Mouse (Mus musculus) neural tube, embryonic 12.5 days (tissue): Measurements from ENCODE around the gene Cmya5. TPM values are rescaled to one million over a fixed set of nuclear protein-coding genes. Genes with fewer than 3 reads are reported as not detected.

Experiments used
- ATAC-seq: fragments of 200-750 bp; cut with Nextera tagmentation; 2 replicates; pipeline ENCODE4 v1.8.0; 2017; ENCODE audit warnings: low read depth, mild to moderate bottlenecking, moderate TSS enrichment, moderate library complexity; ENCODE audit not compliant: low FRiP score
- H3K27ac ChIP-seq: fragments of 300-500 bp; sonication (generic); 2 replicates; pipeline ENCODE4 v1.5.1; 2016
- H3K27me3 ChIP-seq: fragments of 300-500 bp; sonication (generic); replicated peaks from 2 replicates; pipeline ENCODE4 v1.6.1; 2016; ENCODE audit warnings: mild to moderate bottlenecking
- H3K36me3 ChIP-seq: fragments of 300-500 bp; sonication (generic); 2 replicates; pipeline ENCODE4 v1.6.1; 2016; ENCODE audit warnings: mild to moderate bottlenecking
- H3K4me1 ChIP-seq: fragments of 300-500 bp; sonication (generic); 2 replicates; pipeline ENCODE4 v1.6.1; 2016
- H3K4me2 ChIP-seq: fragments of 300-500 bp; sonication (generic); replicated peaks from 2 replicates; pipeline ENCODE4 v1.6.1; 2016; ENCODE audit warnings: mild to moderate bottlenecking
- H3K4me3 ChIP-seq: fragments of 300-500 bp; sonication (generic); 2 replicates; pipeline ENCODE4 v1.5.1; 2016
- H3K9ac ChIP-seq: fragments of 300-500 bp; sonication (generic); 2 replicates; pipeline ENCODE4 v1.6.1; 2016; ENCODE audit warnings: mild to moderate bottlenecking
- H3K9me3 ChIP-seq: fragments of 300-500 bp; sonication (generic); 2 replicates; pipeline ENCODE4 v1.6.1; 2016; ENCODE audit warnings: mild to moderate bottlenecking
- WGBS: fragments of 180-500 bp; shearing (Covaris S2); methylation state at CpG from one replicate; pipeline ENCODE4 v1.1.7; 2016; 5-methylcytosine and 5-hydroxymethylcytosine counted together
- polyA plus RNA-seq: library from polyadenylated mRNA; unstranded; fragments of >200 nt; fragmentation: Nextera tagmentation; extraction: Ambion mirVana; gene quantifications from 2 replicates; pipeline ENCODE4 v1.2.1, GENCODE M21; 2016

Cmya5 gene
- polyA plus RNA-seq, 1 experiment from 2014 or later = 0.06 TPM

GRCm38 (mm10) chr13:93056091-93056490 lies 88.4 kb downstream of the Cmya5 start:
- Histone ChIP-seq H3K27me3 (no peaks in the 10 kb centered on the region), H3K9me3 (no peaks in the 10 kb centered on the region), H3K27ac (no peak overlapping the region), H3K4me2 (no peak overlapping the region), H3K9ac (no peak overlapping the region), H3K36me3 (no peaks in the 10 kb centered on the region), H3K4me3 (no peak overlapping the region), H3K4me1 (no peaks in the 10 kb centered on the region)
- no peak for ATAC-seq
- 81% methylated on average over 1 of the region's 1 CpGs for WGBS

GRCm38 (mm10) chr13:93051483-93051882 lies 93.0 kb downstream of the Cmya5 start:
- WGBS = 80% methylated on average over 5 of the region's 5 CpGs
- no peak overlapping the region for H3K9ac ChIP-seq
- no peaks in the 10 kb centered on the region for H3K36me3 ChIP-seq
- no peaks in the 10 kb centered on the region for H3K9me3 ChIP-seq
- no peak overlapping the region for H3K4me2 ChIP-seq
- no peak overlapping the region for H3K4me3 ChIP-seq
- no peak for ATAC-seq
- H3K27me3 ChIP-seq = no peaks in the 10 kb centered on the region
- no peaks in the 10 kb centered on the region for H3K4me1 ChIP-seq
- H3K27ac ChIP-seq = no peak overlapping the region

- ATAC-seq = no peak
- Histone ChIP-seq H3K27me3 (no peaks in the 10 kb centered on the region), H3K4me1 (no peaks in the 10 kb centered on the region), H3K36me3 (no peaks in the 10 kb centered on the region), H3K9ac (no peak overlapping the region), H3K4me2 (no peak overlapping the region), H3K27ac (no peak overlapping the region), H3K4me3 (no peak overlapping the region), H3K9me3 (no peaks in the 10 kb centered on the region)
- 83% methylated on average over 9 of the region's 9 CpGs for WGBS
These were observed 103.5 kb downstream of the Cmya5 start for GRCm38 (mm10) chr13:93041021-93041420.

GRCm38 (mm10) chr13:93036218-93036617 lies 108.3 kb downstream of the Cmya5 start:
- Histone ChIP-seq H3K4me2 (no peak overlapping the region), H3K9ac (no peak overlapping the region), H3K4me3 (no peak overlapping the region), H3K9me3 (no peaks in the 10 kb centered on the region), H3K27ac (no peak overlapping the region), H3K27me3 (no peaks in the 10 kb centered on the region), H3K4me1 (no peaks in the 10 kb centered on the region), H3K36me3 (no peaks in the 10 kb centered on the region)
- 50% methylated on average over 4 of the region's 4 CpGs for WGBS
- ATAC-seq = no peak

- no peaks in the 10 kb centered on the region for H3K9me3 ChIP-seq
- H3K9ac ChIP-seq = no peak overlapping the region
- 80% methylated on average over 4 of the region's 4 CpGs for WGBS
- no peak overlapping the region for H3K4me3 ChIP-seq
- no peaks in the 10 kb centered on the region for H3K27me3 ChIP-seq
- H3K36me3 ChIP-seq = no peaks in the 10 kb centered on the region
- H3K27ac ChIP-seq = no peak overlapping the region
- no peaks in the 10 kb centered on the region for H3K4me1 ChIP-seq
- no peak for ATAC-seq
- H3K4me2 ChIP-seq = no peak overlapping the region
These were observed 115.2 kb downstream of the Cmya5 start for GRCm38 (mm10) chr13:93029337-93029736.

- H3K4me3 ChIP-seq = no peak overlapping the region
- WGBS = 63% methylated on average over 2 of the region's 2 CpGs
- H3K36me3 ChIP-seq = no peaks in the 10 kb centered on the region
- no peaks in the 10 kb centered on the region for H3K4me1 ChIP-seq
- no peak overlapping the region for H3K9ac ChIP-seq
- no peak for ATAC-seq
- H3K9me3 ChIP-seq = no peaks in the 10 kb centered on the region
- H3K27ac ChIP-seq = no peak overlapping the region
- no peaks in the 10 kb centered on the region for H3K27me3 ChIP-seq
- H3K4me2 ChIP-seq = no peak overlapping the region
These were observed 119.7 kb downstream of the Cmya5 start for GRCm38 (mm10) chr13:93024837-93025236.

- H3K9me3 ChIP-seq = no peaks in the 10 kb centered on the region
These were observed 122.4 kb downstream of the Cmya5 start for GRCm38 (mm10) chr13:93022158-93022557.

GRCm38 (mm10) chr13:93012952-93013351 lies 131.6 kb downstream of the Cmya5 start:
- Histone ChIP-seq H3K36me3 (no peaks in the 10 kb centered on the region), H3K4me3 (no peak overlapping the region), H3K4me2 (no peak overlapping the region), H3K27ac (no peak overlapping the region), H3K9ac (no peak overlapping the region), H3K27me3 (no peaks in the 10 kb centered on the region), H3K4me1 (no peaks in the 10 kb centered on the region), H3K9me3 (no peaks in the 10 kb centered on the region)
- ATAC-seq = no peak
- WGBS = 83% methylated on average over 8 of the region's 8 CpGs

More at GRCm38 (mm10) chr13:93022158-93022557, 122.4 kb downstream of the Cmya5 start:
- Histone ChIP-seq H3K4me1 (no peaks in the 10 kb centered on the region), H3K9ac (no peak overlapping the region), H3K27ac (no peak overlapping the region), H3K4me3 (no peak overlapping the region), H3K36me3 (no peaks in the 10 kb centered on the region), H3K4me2 (no peak overlapping the region), H3K27me3 (no peaks in the 10 kb centered on the region)
- ATAC-seq = no peak
- WGBS = 27% methylated on average over 1 of the region's 1 CpGs

GRCm38 (mm10) chr13:93011315-93011714 lies 133.2 kb downstream of the Cmya5 start:
- Histone ChIP-seq H3K36me3 (no peaks in the 10 kb centered on the region), H3K4me2 (no peak overlapping the region), H3K9me3 (no peaks in the 10 kb centered on the region), H3K4me3 (no peak overlapping the region), H3K27me3 (no peaks in the 10 kb centered on the region), H3K9ac (no peak overlapping the region), H3K4me1 (no peaks in the 10 kb centered on the region), H3K27ac (no peak overlapping the region)
- WGBS = 91% methylated on average over 4 of the region's 4 CpGs
- ATAC-seq = no peak

GRCm38 (mm10) chr13:93010524-93010923 lies 134.0 kb downstream of the Cmya5 start:
- Histone ChIP-seq H3K36me3 (no peaks in the 10 kb centered on the region), H3K4me2 (no peak overlapping the region), H3K9me3 (no peaks in the 10 kb centered on the region), H3K27ac (no peak overlapping the region), H3K4me1 (no peaks in the 10 kb centered on the region), H3K9ac (no peak overlapping the region), H3K27me3 (no peaks in the 10 kb centered on the region), H3K4me3 (no peak overlapping the region)
- ATAC-seq = no peak
- 83% methylated on average over 7 of the region's 7 CpGs for WGBS

GRCm38 (mm10) chr13:93007078-93007477 lies 137.4 kb downstream of the Cmya5 start:
- Histone ChIP-seq H3K4me2 (no peak overlapping the region), H3K9ac (no peak overlapping the region), H3K9me3 (no peaks in the 10 kb centered on the region), H3K4me3 (no peak overlapping the region), H3K27me3 (no peaks in the 10 kb centered on the region), H3K4me1 (no peaks in the 10 kb centered on the region), H3K27ac (no peak overlapping the region), H3K36me3 (no peaks in the 10 kb centered on the region)
- ATAC-seq = no peak
- WGBS = 81% methylated on average over 4 of the region's 4 CpGs

- no peaks in the 10 kb centered on the region for H3K4me1 ChIP-seq
- no peaks in the 10 kb centered on the region for H3K27me3 ChIP-seq
- H3K36me3 ChIP-seq = no peaks in the 10 kb centered on the region
- 81% methylated on average over 4 of the region's 4 CpGs for WGBS
- ATAC-seq = no peak
- no peak overlapping the region for H3K9ac ChIP-seq
- H3K4me3 ChIP-seq = no peak overlapping the region
- no peak overlapping the region for H3K27ac ChIP-seq
- no peak overlapping the region for H3K4me2 ChIP-seq
- no peaks in the 10 kb centered on the region for H3K9me3 ChIP-seq
These were observed 138.2 kb downstream of the Cmya5 start for GRCm38 (mm10) chr13:93006347-93006746.

GRCm38 (mm10) chr13:93004003-93004402 lies 140.5 kb downstream of the Cmya5 start:
- WGBS = 84% methylated on average over 6 of the region's 6 CpGs
- Histone ChIP-seq H3K4me1 (no peaks in the 10 kb centered on the region), H3K9ac (no peak overlapping the region), H3K36me3 (no peaks in the 10 kb centered on the region), H3K4me3 (no peak overlapping the region), H3K27ac (no peak overlapping the region), H3K9me3 (no peaks in the 10 kb centered on the region), H3K27me3 (no peaks in the 10 kb centered on the region), H3K4me2 (no peak overlapping the region)
- no peak for ATAC-seq
